Mouse (Mus musculus): ENCODE results near the gene Sdhc. TPM values are rescaled to one million over a fixed set of nuclear protein-coding genes. Genes with fewer than 3 reads are reported as not detected.

The Sdhc gene
- polyA plus RNA-seq, 1 experiment from 2014 or later: 291 TPM

GRCm38 (mm10) chr1:171112986-171113385, 37.4 kb downstream of the Sdhc start:
- 75% methylated on average over 4 of the region's 4 CpGs for WGBS
- H3K9ac ChIP-seq (ENCODE audit: low read depth, low read length): no peak overlapping the region
- H3K4me2 ChIP-seq (replicated peaks; ENCODE audit: low read depth, low read length): no peak overlapping the region
- H3K27me3 ChIP-seq (ENCODE audit: control insufficient read depth, insufficient read depth, low read length): no peaks in the 10 kb centered on the region; the same call in 1 of the 2 replicates
- no peaks in the 10 kb centered on the region for H3K4me1 ChIP-seq (ENCODE audit: control insufficient read depth, insufficient read depth, low read length)
- ATAC-seq (ENCODE audit: low FRiP score, low TSS enrichment): no peak
- no peak overlapping the region for H3K27ac ChIP-seq (ENCODE audit: low read depth, low read length)
- H3K4me3 ChIP-seq (ENCODE audit: low read length): no peak overlapping the region
- H3K9me3 ChIP-seq (ENCODE audit: control insufficient read depth, low read length): no peaks in the 10 kb centered on the region
- H3K36me3 ChIP-seq (ENCODE audit: control insufficient read depth, insufficient read depth, low read length): no peaks in the 10 kb centered on the region

GRCm38 (mm10) chr1:171111781-171112575, 38.4 kb downstream of the Sdhc start:
- Histone ChIP-seq H3K4me1 (ENCODE audit: control insufficient read depth, insufficient read depth, low read length) (no peaks in the 10 kb centered on the region), H3K27me3 (ENCODE audit: control insufficient read depth, insufficient read depth, low read length) (no peaks in the 10 kb centered on the region; the same call in 1 of the 2 replicates), H3K4me2 (replicated peaks; ENCODE audit: low read depth, low read length) (peak overlapping the region; percentile 68), H3K27ac (ENCODE audit: low read depth, low read length) (peak overlapping the region; percentile 84), H3K4me3 (ENCODE audit: low read length) (peak overlapping the region; percentile 66), H3K36me3 (ENCODE audit: control insufficient read depth, insufficient read depth, low read length) (no peaks in the 10 kb centered on the region), H3K9ac (ENCODE audit: low read depth, low read length) (peak overlapping the region; percentile 55), H3K9me3 (ENCODE audit: control insufficient read depth, low read length) (no peaks in the 10 kb centered on the region)
- ATAC-seq (ENCODE audit: low FRiP score, low TSS enrichment): no peak
- 2% methylated on average over 15 of the region's 15 CpGs for WGBS

- Histone ChIP-seq H3K4me1 (ENCODE audit: control insufficient read depth, insufficient read depth, low read length) (no peaks in the 10 kb centered on the region), H3K9ac (ENCODE audit: low read depth, low read length) (peak overlapping the region; percentile 55; the same call in 1 of the 2 replicates), H3K4me3 (ENCODE audit: low read length) (peak overlapping the region; percentile 66), H3K4me2 (replicated peaks; ENCODE audit: low read depth, low read length) (peak overlapping the region; percentile 68), H3K27ac (ENCODE audit: low read depth, low read length) (peak overlapping the region; percentile 84), H3K36me3 (ENCODE audit: control insufficient read depth, insufficient read depth, low read length) (no peaks in the 10 kb centered on the region), H3K27me3 (ENCODE audit: control insufficient read depth, insufficient read depth, low read length) (no peaks in the 10 kb centered on the region; the same call in 1 of the 2 replicates), H3K9me3 (ENCODE audit: control insufficient read depth, low read length) (no peaks in the 10 kb centered on the region)
- under 1% methylated on average over 38 of the region's 38 CpGs for WGBS
- peak; percentile 91 for ATAC-seq (ENCODE audit: low FRiP score, low TSS enrichment)
Observed at GRCm38 (mm10) chr1:171111020-171111780, 39.2 kb downstream of the Sdhc start.

GRCm38 (mm10) chr1:171110659-171111019, 39.8 kb downstream of the Sdhc start:
- peak overlapping the region; percentile 51; the same call in 1 of the 2 replicates for H3K9ac ChIP-seq (ENCODE audit: low read depth, low read length)
- WGBS: 8% methylated on average over 15 of the region's 15 CpGs
- no peaks in the 10 kb centered on the region for H3K36me3 ChIP-seq (ENCODE audit: control insufficient read depth, insufficient read depth, low read length)
- peak overlapping the region; percentile 66 for H3K4me3 ChIP-seq (ENCODE audit: low read length)
- H3K9me3 ChIP-seq (ENCODE audit: control insufficient read depth, low read length): no peaks in the 10 kb centered on the region
- H3K27ac ChIP-seq (ENCODE audit: low read depth, low read length): peak overlapping the region; percentile 38; the same call in 1 of the 2 replicates
- peak; percentile 37; the same call in 1 of the 2 replicates for ATAC-seq (ENCODE audit: low FRiP score, low TSS enrichment)
- H3K4me2 ChIP-seq (replicated peaks; ENCODE audit: low read depth, low read length): peak overlapping the region; percentile 46
- H3K27me3 ChIP-seq (ENCODE audit: control insufficient read depth, insufficient read depth, low read length): no peaks in the 10 kb centered on the region
- no peaks in the 10 kb centered on the region for H3K4me1 ChIP-seq (ENCODE audit: control insufficient read depth, insufficient read depth, low read length)

DNA sequence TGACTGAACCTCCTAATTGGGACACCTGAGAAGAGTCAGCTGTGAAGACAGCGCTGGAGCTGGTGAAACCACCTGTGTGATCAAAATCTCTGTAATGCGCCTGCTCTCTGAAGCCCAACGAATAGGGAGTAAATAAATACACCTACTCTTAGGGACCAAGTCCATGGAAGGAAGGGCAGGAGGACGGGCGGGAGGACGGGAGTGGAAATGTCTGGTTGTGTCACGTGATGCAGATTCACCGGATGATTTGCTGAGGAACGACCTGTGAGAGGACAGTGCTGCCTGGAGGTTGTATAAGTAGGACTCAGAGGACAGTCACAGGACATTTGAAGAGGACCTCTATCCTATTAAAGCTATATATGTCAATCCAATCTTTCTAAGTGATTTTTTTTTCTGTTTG, 40.8 kb downstream of the Sdhc start:
- Histone ChIP-seq H3K9me3 (ENCODE audit: control insufficient read depth, low read length) (no peaks in the 10 kb centered on the region), H3K4me2 (replicated peaks; ENCODE audit: low read depth, low read length) (no peak overlapping the region), H3K4me3 (ENCODE audit: low read length) (no peak overlapping the region), H3K9ac (ENCODE audit: low read depth, low read length) (no peak overlapping the region), H3K27me3 (ENCODE audit: control insufficient read depth, insufficient read depth, low read length) (no peaks in the 10 kb centered on the region), H3K27ac (ENCODE audit: low read depth, low read length) (no peak overlapping the region), H3K36me3 (ENCODE audit: control insufficient read depth, insufficient read depth, low read length) (no peaks in the 10 kb centered on the region), H3K4me1 (ENCODE audit: control insufficient read depth, insufficient read depth, low read length) (no peaks in the 10 kb centered on the region)
- ATAC-seq (ENCODE audit: low FRiP score, low TSS enrichment): no peak
- 37% methylated on average over 9 of the region's 9 CpGs for whole genome bisulfite sequencing

DNA sequence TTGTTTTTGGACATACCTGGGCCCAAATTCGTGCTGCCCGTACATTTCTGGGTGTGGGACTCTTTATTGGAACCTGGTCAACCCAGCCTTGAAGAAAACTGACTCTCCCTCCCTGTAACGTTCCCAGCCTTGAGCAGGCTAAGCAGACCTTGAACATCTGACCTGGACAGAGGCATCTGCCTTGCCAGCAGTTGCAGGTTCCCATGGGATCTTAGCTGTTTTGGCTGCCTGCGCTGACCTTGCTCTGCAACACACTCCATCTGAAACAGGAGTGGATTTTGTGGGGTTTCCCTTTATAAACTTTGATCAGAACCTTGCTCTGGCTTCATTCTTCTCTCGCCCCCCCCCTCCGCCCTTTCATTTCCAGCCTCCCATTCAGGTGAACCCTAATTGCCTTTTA, 45.2 kb downstream of the Sdhc start:
- 75% methylated on average over 6 of the region's 6 CpGs for WGBS

DNA sequence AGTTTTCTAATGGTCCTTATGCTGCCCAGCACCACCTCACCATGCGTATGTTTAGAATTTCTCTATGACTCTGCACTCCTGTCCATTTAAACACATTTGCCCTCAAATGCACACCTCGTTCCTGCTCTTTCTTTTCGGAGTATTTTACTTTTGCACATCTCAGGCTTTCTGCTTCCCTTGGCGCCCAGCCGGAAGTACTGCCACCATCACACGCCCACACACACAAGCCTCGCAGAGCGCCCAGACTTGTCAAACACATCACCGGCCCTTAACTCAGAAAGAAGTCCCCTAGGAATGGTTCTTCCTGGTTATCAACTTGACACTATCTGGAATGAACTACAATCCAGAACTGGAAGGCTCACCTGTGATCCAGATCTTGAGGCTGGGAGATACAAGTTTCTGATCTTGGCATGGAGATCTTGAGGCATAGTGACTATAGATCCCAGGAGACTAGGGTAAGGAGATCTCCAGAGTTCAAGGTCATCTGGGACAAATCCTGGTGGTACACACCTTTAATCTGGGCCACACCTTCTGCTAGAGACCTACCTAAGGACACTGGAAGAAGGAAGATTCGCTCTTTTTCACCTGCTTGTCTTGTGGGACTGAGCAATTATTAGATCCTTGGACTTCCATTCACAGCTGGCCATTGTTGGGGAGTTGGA, 47.1 kb downstream of the Sdhc start:
- H3K27me3 ChIP-seq (ENCODE audit: control insufficient read depth, insufficient read depth, low read length): no peaks in the 10 kb centered on the region
- peak; percentile 20; the same call in 1 of the 2 replicates for ATAC-seq (ENCODE audit: low FRiP score, low TSS enrichment)
- H3K4me1 ChIP-seq (ENCODE audit: control insufficient read depth, insufficient read depth, low read length): peaks cover 8% of the 10 kb centered on the region
- H3K4me2 ChIP-seq (replicated peaks; ENCODE audit: low read depth, low read length): peak overlapping the region; percentile 56
- H3K4me3 ChIP-seq (ENCODE audit: low read length): peak overlapping the region; percentile 60
- no peaks in the 10 kb centered on the region for H3K9me3 ChIP-seq (ENCODE audit: control insufficient read depth, low read length)
- H3K27ac ChIP-seq (ENCODE audit: low read depth, low read length): no peak overlapping the region; the same call in 1 of the 2 replicates
- no peaks in the 10 kb centered on the region for H3K36me3 ChIP-seq (ENCODE audit: control insufficient read depth, insufficient read depth, low read length)
- no peak overlapping the region for H3K9ac ChIP-seq (ENCODE audit: low read depth, low read length)
- WGBS: 11% methylated on average over 10 of the region's 10 CpGs

More for the DNA sequence above, 45.2 kb downstream of the Sdhc start:
- ATAC-seq (ENCODE audit: low FRiP score, low TSS enrichment): no peak
- no peak overlapping the region for H3K4me3 ChIP-seq (ENCODE audit: low read length)
- no peak overlapping the region for H3K4me2 ChIP-seq (replicated peaks; ENCODE audit: low read depth, low read length)
- H3K27ac ChIP-seq (ENCODE audit: low read depth, low read length): no peak overlapping the region
- H3K4me1 ChIP-seq (ENCODE audit: control insufficient read depth, insufficient read depth, low read length): peaks cover 8% of the 10 kb centered on the region
- no peaks in the 10 kb centered on the region for H3K36me3 ChIP-seq (ENCODE audit: control insufficient read depth, insufficient read depth, low read length)
- H3K9me3 ChIP-seq (ENCODE audit: control insufficient read depth, low read length): no peaks in the 10 kb centered on the region
- H3K27me3 ChIP-seq (ENCODE audit: control insufficient read depth, insufficient read depth, low read length): no peaks in the 10 kb centered on the region
- H3K9ac ChIP-seq (ENCODE audit: low read depth, low read length): no peak overlapping the region

DNA sequence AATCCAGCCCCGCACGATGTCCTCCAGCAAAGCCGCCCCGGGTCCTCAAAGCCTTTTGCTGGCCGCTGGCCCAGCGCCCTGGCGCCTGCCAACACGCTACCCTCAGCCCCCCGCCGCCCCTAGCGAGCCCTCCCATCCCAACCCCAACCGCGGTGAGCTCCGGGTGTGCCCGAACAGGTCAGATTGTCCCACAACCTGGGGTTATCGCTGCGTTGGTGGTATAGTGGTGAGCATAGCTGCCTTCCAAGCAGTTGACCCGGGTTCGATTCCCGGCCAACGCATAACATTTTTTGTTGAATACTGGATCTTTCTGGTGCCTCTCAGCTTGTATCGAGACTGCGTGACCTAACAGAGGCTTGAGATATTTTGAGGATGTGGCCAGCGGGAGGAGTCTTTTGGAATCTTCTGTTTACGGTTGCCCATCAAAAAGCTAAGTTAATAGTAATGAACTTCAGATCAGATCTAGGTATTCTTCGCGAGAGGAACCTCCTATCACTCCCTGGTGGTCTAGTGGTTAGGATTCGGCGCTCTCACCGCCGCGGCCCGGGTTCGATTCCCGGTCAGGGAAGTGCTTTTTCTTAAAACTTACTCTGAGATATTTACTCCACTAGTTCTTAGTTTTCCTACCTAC, 47.7 kb downstream of the Sdhc start:
- Histone ChIP-seq H3K9me3 (ENCODE audit: control insufficient read depth, low read length) (no peaks in the 10 kb centered on the region), H3K27ac (ENCODE audit: low read depth, low read length) (0 out of 2 replicates have a peak overlapping the region, but pooled peaks have one; percentile 37), H3K9ac (ENCODE audit: low read depth, low read length) (peak overlapping the region; percentile 60; the same call in 1 of the 2 replicates), H3K4me2 (replicated peaks; ENCODE audit: low read depth, low read length) (peak overlapping the region; percentile 56), H3K27me3 (ENCODE audit: control insufficient read depth, insufficient read depth, low read length) (no peaks in the 10 kb centered on the region), H3K4me3 (ENCODE audit: low read length) (peak overlapping the region; percentile 60), H3K4me1 (ENCODE audit: control insufficient read depth, insufficient read depth, low read length) (peaks cover 8% of the 10 kb centered on the region), H3K36me3 (ENCODE audit: control insufficient read depth, insufficient read depth, low read length) (no peaks in the 10 kb centered on the region)
- peak; percentile 96 for ATAC-seq (ENCODE audit: low FRiP score, low TSS enrichment)
- WGBS: 1% methylated on average over 35 of the region's 35 CpGs
